Mouse (Mus musculus) intestine, embryonic 15.5 days (tissue): ENCODE measurements around the gene Ccdc88c. TPM values are rescaled to one million over a fixed set of nuclear protein-coding genes. Genes with fewer than 3 reads are reported as not detected.
"Not testable (repeated sequence)": the region's sequence is repeated elsewhere in the genome, so short reads cannot be mapped to it uniquely, and the experiment has no call there.

Source experiments
- ATAC-seq: fragments of 200-750 bp; cut with Nextera tagmentation; 2 replicates; pipeline ENCODE4 v1.8.0; 2017; ENCODE audit warnings: moderate TSS enrichment, moderate library complexity
- H3K27ac ChIP-seq: fragments of 300-500 bp; sonication (generic); 2 replicates; pipeline ENCODE4 v1.5.1; 2015; ENCODE audit warnings: mild to moderate bottlenecking, inconsistent platforms
- H3K27me3 ChIP-seq: fragments of 300-500 bp; sonication (generic); replicated peaks from 2 replicates; pipeline ENCODE4 v1.6.1; 2015; ENCODE audit warnings: inconsistent platforms
- H3K36me3 ChIP-seq: fragments of 300-500 bp; sonication (generic); 2 replicates; pipeline ENCODE4 v1.6.1; 2015; ENCODE audit warnings: inconsistent platforms
- H3K4me1 ChIP-seq: fragments of 300-500 bp; sonication (generic); replicated peaks from 2 replicates; pipeline ENCODE4 v1.6.1; 2015; ENCODE audit warnings: inconsistent platforms
- H3K4me2 ChIP-seq: fragments of 300-500 bp; sonication (generic); replicated peaks from 2 replicates; pipeline ENCODE4 v1.6.1; 2015; ENCODE audit warnings: mild to moderate bottlenecking, inconsistent platforms
- H3K4me3 ChIP-seq: fragments of 300-500 bp; sonication (generic); replicated peaks from 2 replicates; pipeline ENCODE4 v1.5.1; 2015; ENCODE audit warnings: inconsistent platforms
- H3K9ac ChIP-seq: fragments of 300-500 bp; sonication (generic); 2 replicates; pipeline ENCODE4 v1.6.1; 2015; ENCODE audit warnings: inconsistent platforms
- H3K9me3 ChIP-seq: fragments of 300-500 bp; sonication (generic); 2 replicates; pipeline ENCODE4 v1.6.1; 2016; ENCODE audit warnings: inconsistent platforms
- WGBS: fragments of 180-500 bp; shearing (Covaris S2); methylation state at CpG from one replicate; pipeline ENCODE4 v1.1.7; 2015; 5-methylcytosine and 5-hydroxymethylcytosine counted together
- polyA plus RNA-seq: library from polyadenylated mRNA; unstranded; fragments of >200 nt; fragmentation: Nextera tagmentation; extraction: Ambion mirVana; gene quantifications from 2 replicates; pipeline ENCODE4 v1.2.1, GENCODE M21; 2015

Ccdc88c gene
- polyA plus RNA-seq, 1 experiment from 2014 or later, result 14.9 TPM

GRCm38 (mm10) chr12:101015165-101015560 lies 13.7 kb downstream of the Ccdc88c start:
- Histone ChIP-seq H3K4me1 (peaks cover 58% of the 10 kb centered on the region), H3K9ac (no peak overlapping the region), H3K27ac (peak overlapping the region; percentile 49), H3K4me3 (no peak overlapping the region), H3K4me2 (0 out of 2 replicates have a peak overlapping the region, but pooled peaks have one; percentile 33), H3K9me3 (no peaks in the 10 kb centered on the region), H3K27me3 (no peaks in the 10 kb centered on the region), H3K36me3 (no peaks in the 10 kb centered on the region)
- no peak for ATAC-seq
- 71% methylated on average over 11 of the region's 11 CpGs for WGBS

GRCm38 (mm10) chr12:101014549-101015164 lies 14.2 kb downstream of the Ccdc88c start:
- H3K9me3 ChIP-seq, result no peaks in the 10 kb centered on the region
- no peaks in the 10 kb centered on the region for H3K27me3 ChIP-seq
- peaks cover 55% of the 10 kb centered on the region for H3K4me1 ChIP-seq
- no peak overlapping the region for H3K4me3 ChIP-seq
- H3K9ac ChIP-seq, result no peak overlapping the region
- H3K4me2 ChIP-seq, result peak overlapping the region; percentile 33
- WGBS, result 60% methylated on average over 10 of the region's 10 CpGs
- peak; percentile 41 for ATAC-seq
- H3K36me3 ChIP-seq, result no peaks in the 10 kb centered on the region
- peak overlapping the region; percentile 49 for H3K27ac ChIP-seq

GRCm38 (mm10) chr12:101013668-101014067 lies 15.2 kb downstream of the Ccdc88c start:
- not testable (repeated sequence) for H3K4me3 ChIP-seq, ATAC-seq, H3K9me3 ChIP-seq, H3K9ac ChIP-seq, H3K36me3 ChIP-seq, H3K4me2 ChIP-seq, H3K27me3 ChIP-seq
- Histone ChIP-seq H3K4me1 (peaks cover 55% of the 10 kb centered on the region), H3K27ac (peak overlapping the region; percentile 49)
- 84% methylated on average over 9 of the region's 9 CpGs for WGBS

DNA sequence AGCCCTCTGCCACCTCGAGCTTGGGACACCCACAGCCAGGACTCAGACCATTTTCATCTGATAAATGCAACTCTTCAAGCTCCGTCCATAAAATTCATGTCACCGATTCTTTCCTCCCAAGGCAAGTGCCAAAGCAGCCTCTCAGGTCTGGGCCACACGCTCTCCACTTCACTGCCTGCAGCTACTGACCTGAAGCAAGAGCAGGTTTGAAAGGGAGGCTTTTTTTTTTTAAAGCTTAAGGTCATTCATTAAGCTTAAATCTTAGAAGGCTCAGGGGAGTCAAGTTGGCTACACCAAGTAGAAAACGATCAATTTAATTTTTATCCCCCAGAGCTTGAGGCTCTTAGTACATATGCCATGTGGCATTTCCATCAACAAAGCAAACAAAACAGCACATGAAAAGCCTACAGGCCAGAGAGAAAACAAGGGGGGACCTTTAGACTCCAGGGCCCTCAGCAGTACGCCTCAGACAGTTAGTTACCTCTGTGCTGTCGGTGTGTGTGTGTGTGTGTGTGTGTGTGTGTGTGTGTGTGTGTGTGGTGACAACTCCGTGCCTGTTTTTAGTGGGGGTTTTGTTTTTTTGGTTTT lies 15.7 kb downstream of the Ccdc88c start:
- peaks cover 57% of the 10 kb centered on the region for H3K4me1 ChIP-seq
- H3K27ac ChIP-seq, result peak overlapping the region; percentile 60

GRCm38 (mm10) chr12:101012197-101013077 lies 16.4 kb downstream of the Ccdc88c start:
- Histone ChIP-seq H3K9ac (0 out of 2 replicates have a peak overlapping the region, but pooled peaks have one; percentile 13), H3K27me3 (no peaks in the 10 kb centered on the region), H3K36me3 (no peaks in the 10 kb centered on the region), H3K4me1 (peaks cover 57% of the 10 kb centered on the region), H3K4me2 (peak overlapping the region; percentile 26), H3K4me3 (no peak overlapping the region), H3K27ac (peak overlapping the region; percentile 60; the same call in 1 of the 2 replicates), H3K9me3 (no peaks in the 10 kb centered on the region)
- no peak for ATAC-seq
- WGBS, result 30% methylated on average over 17 of the region's 17 CpGs

More for the DNA sequence above, 15.7 kb downstream of the Ccdc88c start:
- Histone ChIP-seq H3K4me3 (no peak overlapping the region), H3K9me3 (no peaks in the 10 kb centered on the region), H3K36me3 (no peaks in the 10 kb centered on the region), H3K4me2 (no peak overlapping the region), H3K9ac (0 out of 2 replicates have a peak overlapping the region, but pooled peaks have one; percentile 13), H3K27me3 (no peaks in the 10 kb centered on the region)
- no peak for ATAC-seq
- 55% methylated on average over 8 of the region's 8 CpGs for WGBS

DNA sequence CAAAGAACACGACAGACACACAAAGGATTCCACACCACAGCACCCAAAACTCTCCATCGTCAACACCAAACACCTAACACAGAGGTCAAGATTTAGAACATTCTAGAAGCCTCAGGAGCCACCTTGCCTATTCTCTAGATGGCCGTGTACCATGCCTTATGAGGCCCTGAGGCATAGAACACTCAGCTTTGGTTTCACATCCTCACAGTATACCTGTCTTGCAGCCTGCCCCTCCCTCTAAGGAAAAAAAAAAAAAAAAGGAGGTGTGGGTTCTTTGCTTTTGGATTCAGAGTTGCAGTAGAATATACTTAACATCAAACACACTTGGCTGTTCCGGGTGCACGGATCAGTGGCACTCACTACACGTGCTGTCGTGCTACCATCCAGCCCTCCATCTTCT lies 17.8 kb downstream of the Ccdc88c start:
- Histone ChIP-seq H3K4me1 (peaks cover 50% of the 10 kb centered on the region), H3K4me3 (no peak overlapping the region), H3K9ac (no peak overlapping the region), H3K4me2 (no peak overlapping the region), H3K36me3 (no peaks in the 10 kb centered on the region), H3K27me3 (no peaks in the 10 kb centered on the region), H3K27ac (peak overlapping the region; percentile 75), H3K9me3 (no peaks in the 10 kb centered on the region)
- ATAC-seq, result no peak
- WGBS, result 73% methylated on average over 7 of the region's 7 CpGs

GRCm38 (mm10) chr12:101010148-101010920 lies 18.5 kb downstream of the Ccdc88c start:
- ATAC-seq, result peak; percentile 76
- peak overlapping the region; percentile 75 for H3K27ac ChIP-seq

GRCm38 (mm10) chr12:101009225-101009624 lies 19.6 kb downstream of the Ccdc88c start:
- H3K4me3 ChIP-seq, result no peak overlapping the region
- no peak overlapping the region for H3K4me2 ChIP-seq
- no peaks in the 10 kb centered on the region for H3K36me3 ChIP-seq
- 77% methylated on average over 4 of the region's 4 CpGs for WGBS
- H3K4me1 ChIP-seq, result peaks cover 42% of the 10 kb centered on the region
- H3K9ac ChIP-seq, result no peak overlapping the region
- H3K27me3 ChIP-seq, result no peaks in the 10 kb centered on the region
- no peak for ATAC-seq
- H3K9me3 ChIP-seq, result no peaks in the 10 kb centered on the region
- H3K27ac ChIP-seq, result peak overlapping the region; percentile 75

More at GRCm38 (mm10) chr12:101010148-101010920, 18.5 kb downstream of the Ccdc88c start:
- H3K4me2 ChIP-seq, result peak overlapping the region; percentile 20; the same call in 1 of the 2 replicates
- 49% methylated on average over 10 of the region's 10 CpGs for WGBS
- H3K9me3 ChIP-seq, result no peaks in the 10 kb centered on the region
- no peaks in the 10 kb centered on the region for H3K36me3 ChIP-seq
- H3K9ac ChIP-seq, result no peak overlapping the region
- no peaks in the 10 kb centered on the region for H3K27me3 ChIP-seq
- H3K4me1 ChIP-seq, result peaks cover 48% of the 10 kb centered on the region
- no peak overlapping the region for H3K4me3 ChIP-seq

- Histone ChIP-seq H3K4me3 (no peak overlapping the region), H3K9me3 (no peaks in the 10 kb centered on the region), H3K27ac (peak overlapping the region; percentile 75), H3K27me3 (no peaks in the 10 kb centered on the region), H3K36me3 (no peaks in the 10 kb centered on the region), H3K4me1 (peaks cover 39% of the 10 kb centered on the region), H3K4me2 (peak overlapping the region; percentile 30), H3K9ac (no peak overlapping the region)
- 41% methylated on average over 4 of the region's 4 CpGs for WGBS
- peak; percentile 62 for ATAC-seq
Measured at GRCm38 (mm10) chr12:101008648-101009047, 20.2 kb downstream of the Ccdc88c start.

DNA sequence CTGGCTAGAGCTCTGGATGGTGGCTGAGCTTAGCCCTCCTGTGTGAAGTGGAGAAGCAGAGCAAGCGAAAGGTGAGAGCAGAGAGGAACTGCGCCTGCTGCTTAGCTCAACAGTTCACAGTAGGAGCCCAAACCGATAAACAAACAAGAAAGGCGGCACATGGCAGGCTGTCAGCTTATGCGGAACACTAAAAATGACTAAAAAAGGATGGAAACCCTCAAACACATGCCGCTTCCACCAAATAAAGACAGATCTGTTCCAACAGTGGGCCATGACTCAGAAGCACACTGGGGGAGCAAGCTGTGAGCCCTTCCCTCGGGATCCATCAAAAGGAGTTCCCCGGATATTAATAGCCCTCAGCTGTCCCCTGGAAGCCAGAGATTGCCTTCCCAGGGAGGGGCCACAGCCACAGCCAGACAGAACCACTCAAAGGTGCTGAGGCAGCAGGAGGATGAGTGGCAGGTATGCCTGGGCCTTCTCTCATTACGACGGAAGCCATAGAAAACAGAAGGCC lies 20.8 kb downstream of the Ccdc88c start:
- 27% methylated on average over 10 of the region's 10 CpGs for WGBS
- peak; percentile 32 for ATAC-seq
- H3K9ac ChIP-seq, result no peak overlapping the region
- H3K9me3 ChIP-seq, result no peaks in the 10 kb centered on the region
- peak overlapping the region; percentile 75 for H3K27ac ChIP-seq
- H3K27me3 ChIP-seq, result no peaks in the 10 kb centered on the region
- H3K4me3 ChIP-seq, result no peak overlapping the region
- no peaks in the 10 kb centered on the region for H3K36me3 ChIP-seq
- H3K4me2 ChIP-seq, result peak overlapping the region; percentile 30
- H3K4me1 ChIP-seq, result peaks cover 39% of the 10 kb centered on the region

- Histone ChIP-seq H3K4me2 (peak overlapping the region; percentile 30), H3K4me3 (no peak overlapping the region), H3K27me3 (no peaks in the 10 kb centered on the region), H3K9ac (no peak overlapping the region), H3K4me1 (peaks cover 38% of the 10 kb centered on the region), H3K27ac (peak overlapping the region; percentile 75; the same call in 1 of the 2 replicates), H3K9me3 (no peaks in the 10 kb centered on the region), H3K36me3 (no peaks in the 10 kb centered on the region)
- ATAC-seq, result no peak
- WGBS, result 51% methylated on average over 9 of the region's 9 CpGs
Measured at GRCm38 (mm10) chr12:101007427-101007826, 21.4 kb downstream of the Ccdc88c start.
